Mouse (Mus musculus) liver, postnatal 0 days (tissue): ENCODE measurements at regions not wholly inside any gene's neighbourhood (a gene's known extent, or its start where the extent isn't known, plus 50 kb on each side); places are given as distances from the start of the nearest gene placed in this dataset.

ENCODE experiments used
- CTCF ChIP-seq: sonication (generic); IDR thresholded peaks from 2 replicates; pipeline ENCODE4 v1.5.1; 2016; ENCODE audit warnings: antibody characterized with exemption, low read depth
- EP300 ChIP-seq: IDR thresholded peaks from 2 replicates; pipeline ENCODE4 v1.6.1; 2016; ENCODE audit warnings: antibody characterized with exemption, low read depth, mild to moderate bottlenecking

DNA sequence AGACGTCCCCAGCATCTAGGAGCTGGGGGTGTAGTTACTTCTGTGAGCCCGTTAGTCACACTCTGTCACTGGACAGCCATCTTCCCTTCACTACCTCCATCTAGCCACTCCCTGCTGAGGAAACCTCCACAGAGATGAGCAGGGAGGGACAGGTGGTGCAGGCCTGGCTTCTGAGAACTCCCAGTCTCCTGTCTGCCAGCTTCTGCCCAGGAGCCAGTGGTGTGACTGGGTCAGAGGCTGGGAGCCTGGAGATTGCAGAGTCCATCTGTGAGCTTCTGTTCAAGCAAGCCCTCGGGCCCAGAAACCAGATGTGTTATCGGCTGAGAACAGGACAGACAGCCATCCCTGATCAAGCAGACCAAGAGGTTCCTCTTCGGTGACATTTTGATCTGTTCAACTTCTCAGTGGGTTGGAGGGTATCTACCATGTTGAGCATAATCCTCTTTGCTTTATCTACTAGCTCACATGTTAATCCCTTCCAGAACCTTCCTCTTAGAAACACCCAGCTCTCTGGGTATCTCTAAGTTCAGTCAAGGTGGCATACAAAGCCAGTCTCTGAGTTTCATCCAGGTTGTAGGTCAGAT lies 100.3 kb upstream of the Tle3 start:
- TF ChIP-seq CTCF = no peak
- no peak for TF ChIP-seq EP300
